Mouse (Mus musculus) neural tube, embryonic 14.5 days (tissue): ENCODE results near the gene Ninj1. TPM values are rescaled to one million over a fixed set of nuclear protein-coding genes. Genes with fewer than 3 reads are reported as not detected.

Source experiments
- ATAC-seq: fragments of 200-750 bp; cut with Nextera tagmentation; 2 replicates; pipeline ENCODE4 v1.8.0; 2017; ENCODE audit warnings: low read depth, mild to moderate bottlenecking, moderate TSS enrichment, moderate library complexity
- H3K27ac ChIP-seq: fragments of 300-500 bp; sonication (generic); 2 replicates; pipeline ENCODE4 v1.5.1; 2014; ENCODE audit warnings: low read depth, mild to moderate bottlenecking, control low read depth, low read length, moderate library complexity, mixed read lengths
- H3K27me3 ChIP-seq: fragments of 300-500 bp; sonication (generic); 2 replicates; pipeline ENCODE4 v1.6.1; 2014; ENCODE audit warnings: low read length; ENCODE audit not compliant: control insufficient read depth, insufficient read depth
- H3K36me3 ChIP-seq: fragments of 300-500 bp; sonication (generic); 2 replicates; pipeline ENCODE4 v1.6.1; 2014; ENCODE audit warnings: low read length, mixed read lengths; ENCODE audit not compliant: control insufficient read depth, insufficient read depth
- H3K4me1 ChIP-seq: fragments of 300-500 bp; sonication (generic); 2 replicates; pipeline ENCODE4 v1.6.1; 2014; ENCODE audit warnings: low read length; ENCODE audit not compliant: control insufficient read depth, insufficient read depth
- H3K4me2 ChIP-seq: fragments of 300-500 bp; sonication (generic); 2 replicates; pipeline ENCODE4 v1.6.1; 2014; ENCODE audit warnings: mild to moderate bottlenecking, low read depth, low read length, control low read depth
- H3K4me3 ChIP-seq: fragments of 300-500 bp; sonication (generic); 2 replicates; pipeline ENCODE4 v1.5.1; 2014; ENCODE audit warnings: low read depth, low read length, control low read depth, mixed read lengths
- H3K9ac ChIP-seq: fragments of 300-500 bp; sonication (generic); replicated peaks from 2 replicates; pipeline ENCODE4 v1.6.1; 2014; ENCODE audit warnings: low read depth, mild to moderate bottlenecking, control low read depth, low read length, mixed read lengths
- H3K9me3 ChIP-seq: fragments of 300-500 bp; sonication (generic); 2 replicates; pipeline ENCODE4 v1.6.1; 2016; ENCODE audit warnings: low read length; ENCODE audit not compliant: control insufficient read depth
- WGBS: fragments of 180-500 bp; shearing (Covaris S2); extraction: QIAGEN DNeasy Blood & Tissue Kit; methylation state at CpG from one replicate; pipeline ENCODE4 v1.1.7; 2014; 5-methylcytosine and 5-hydroxymethylcytosine counted together
- polyA plus RNA-seq: library from polyadenylated mRNA; unstranded; fragments of >200 nt; fragmentation: Nextera tagmentation; extraction: Ambion mirVana; gene quantifications from 2 replicates; pipeline ENCODE4 v1.2.1, GENCODE M21; 2014

Gene Ninj1
- polyA plus RNA-seq, 1 experiment from 2014 or later = 29.0 TPM

DNA sequence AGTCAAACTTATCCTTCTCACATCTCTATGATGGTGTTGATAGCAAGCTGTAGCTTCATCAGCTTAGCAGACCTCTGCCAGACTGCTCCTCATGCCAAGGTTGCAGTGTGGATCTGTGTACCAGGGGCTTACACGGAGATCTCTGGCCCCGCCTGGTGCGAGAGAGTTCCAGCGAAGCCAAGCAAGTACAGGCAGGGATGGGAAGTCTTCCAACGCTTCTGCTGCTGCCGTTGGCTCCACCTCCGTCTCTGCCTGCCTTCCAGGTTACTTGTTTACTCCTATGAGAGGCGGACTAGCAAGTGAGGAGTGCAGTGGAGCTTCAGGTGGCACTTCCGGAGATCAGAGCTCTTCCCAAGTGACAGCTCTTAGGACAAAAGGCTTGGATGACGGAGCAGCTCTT is 37.0 kb downstream of the Ninj1 start:
- Histone ChIP-seq H3K4me2 (no peak overlapping the region), H3K27me3 (no peaks in the 10 kb centered on the region), H3K4me1 (no peaks in the 10 kb centered on the region), H3K9ac (no peak overlapping the region), H3K4me3 (no peak overlapping the region), H3K9me3 (no peaks in the 10 kb centered on the region), H3K36me3 (no peaks in the 10 kb centered on the region), H3K27ac (no peak overlapping the region)
- WGBS = 22% methylated on average over 10 of the region's 10 CpGs
- no peak for ATAC-seq

DNA sequence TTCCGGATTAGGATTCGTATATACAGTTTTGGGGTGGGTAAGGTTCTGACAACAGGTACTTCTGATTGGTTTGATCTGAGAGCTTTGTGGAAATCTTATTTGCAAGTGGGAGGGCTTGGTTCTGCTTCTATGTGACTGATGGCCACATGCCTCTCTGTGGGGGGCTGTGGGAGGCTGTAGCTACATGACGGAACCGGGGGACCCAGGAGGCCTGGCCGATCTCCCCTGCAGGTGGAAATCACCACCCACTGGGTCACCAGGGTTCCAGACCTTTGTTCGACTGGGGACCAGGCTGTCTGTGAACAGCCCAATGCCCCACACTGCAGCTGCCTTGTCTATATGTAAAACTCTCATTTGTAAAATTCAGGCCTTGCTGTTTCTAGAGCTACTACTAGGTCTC is 37.4 kb downstream of the Ninj1 start:
- Histone ChIP-seq H3K4me2 (no peak overlapping the region), H3K9me3 (no peaks in the 10 kb centered on the region), H3K27me3 (no peaks in the 10 kb centered on the region), H3K9ac (no peak overlapping the region), H3K4me1 (no peaks in the 10 kb centered on the region), H3K36me3 (no peaks in the 10 kb centered on the region), H3K4me3 (no peak overlapping the region), H3K27ac (no peak overlapping the region)
- WGBS = 29% methylated on average over 6 of the region's 6 CpGs
- no peak for ATAC-seq

DNA sequence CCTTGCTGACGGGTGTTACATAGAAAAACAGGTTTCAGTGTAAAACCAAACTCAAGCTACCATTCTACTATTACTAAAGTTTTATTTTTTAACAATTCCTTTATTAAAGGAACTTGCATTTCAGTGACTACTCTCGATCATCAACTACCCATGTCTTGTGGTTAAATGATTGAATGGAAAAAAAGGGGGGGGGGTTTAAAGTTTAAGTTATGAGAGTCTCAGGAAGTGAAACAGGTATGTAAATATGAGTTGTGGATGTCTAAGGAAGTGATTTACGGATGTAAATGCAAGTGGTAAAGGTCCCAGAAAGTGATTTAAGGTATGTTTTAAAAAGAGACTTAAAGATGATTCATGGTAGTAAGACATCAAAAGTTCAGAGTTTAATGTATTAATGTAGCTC is 37.9 kb downstream of the Ninj1 start:
- no peaks in the 10 kb centered on the region for H3K4me1 ChIP-seq
- H3K9ac ChIP-seq = no peak overlapping the region
- no peaks in the 10 kb centered on the region for H3K9me3 ChIP-seq
- no peak for ATAC-seq
- H3K4me3 ChIP-seq = no peak overlapping the region
- no peaks in the 10 kb centered on the region for H3K36me3 ChIP-seq
- no peak overlapping the region for H3K4me2 ChIP-seq
- no peaks in the 10 kb centered on the region for H3K27me3 ChIP-seq
- 74% methylated on average over 3 of the region's 3 CpGs for WGBS
- H3K27ac ChIP-seq = no peak overlapping the region

DNA sequence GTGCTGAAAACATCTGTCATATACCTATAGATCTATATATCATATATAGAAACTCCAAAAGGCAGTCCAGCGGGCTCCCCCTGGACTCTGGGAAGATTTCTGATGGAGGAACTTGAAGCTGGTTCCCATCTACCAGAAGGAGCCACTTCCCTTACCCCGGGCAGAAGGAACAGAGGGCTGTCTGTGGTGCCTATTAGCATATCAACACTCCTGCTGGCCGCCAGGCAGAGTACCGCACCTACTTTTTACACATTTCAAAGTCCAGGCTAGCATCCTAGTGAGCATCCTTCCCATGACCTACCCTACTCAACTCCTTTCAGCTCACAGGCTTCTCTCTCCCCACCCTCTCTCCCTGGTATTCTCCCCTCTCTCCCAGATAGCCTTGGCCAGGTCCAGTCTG is 38.3 kb downstream of the Ninj1 start:
- Histone ChIP-seq H3K27me3 (no peaks in the 10 kb centered on the region), H3K4me3 (no peak overlapping the region), H3K27ac (no peak overlapping the region), H3K4me2 (no peak overlapping the region), H3K9ac (no peak overlapping the region), H3K4me1 (no peaks in the 10 kb centered on the region), H3K36me3 (no peaks in the 10 kb centered on the region), H3K9me3 (no peaks in the 10 kb centered on the region)
- ATAC-seq = no peak
- WGBS = 27% methylated on average over 4 of the region's 4 CpGs

DNA sequence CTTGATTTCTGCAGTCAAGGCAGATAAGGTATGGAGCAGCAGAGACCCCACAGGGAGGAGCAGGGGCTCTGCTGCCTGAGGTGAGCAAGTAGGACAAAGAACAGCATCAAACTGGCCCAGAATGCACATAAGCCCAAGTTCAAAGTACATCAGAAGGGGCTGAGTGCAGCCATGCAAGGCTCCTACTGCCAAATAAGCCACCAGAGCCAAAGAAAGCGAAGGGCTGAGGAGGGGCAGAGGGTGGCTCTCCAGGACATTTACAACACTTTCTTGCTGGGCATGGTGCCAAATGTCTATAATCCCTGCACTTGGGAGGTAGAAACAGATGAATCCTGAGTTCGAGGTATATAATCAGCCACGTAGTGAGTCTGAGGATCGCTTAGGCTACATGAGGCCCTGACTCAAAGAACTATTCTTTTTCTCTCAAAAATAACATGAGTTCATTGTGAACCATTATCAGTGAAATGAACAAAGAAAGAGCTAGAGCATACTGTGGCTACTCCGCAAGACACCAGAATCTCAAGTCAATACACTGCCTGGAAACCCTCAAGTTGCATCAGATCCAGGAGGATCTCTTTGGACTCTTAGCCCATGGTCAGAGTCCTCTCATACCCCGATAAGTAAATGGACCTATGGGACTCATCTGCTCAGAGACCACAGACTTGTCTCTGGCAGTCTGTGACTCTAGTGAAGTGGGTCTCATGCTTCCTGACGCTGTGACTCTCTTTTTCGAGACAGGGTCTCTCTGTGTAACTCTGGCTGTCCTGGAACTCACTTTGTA is 46.7 kb downstream of the Ninj1 start:
- no peak for ATAC-seq
- no peak overlapping the region for H3K4me2 ChIP-seq

DNA sequence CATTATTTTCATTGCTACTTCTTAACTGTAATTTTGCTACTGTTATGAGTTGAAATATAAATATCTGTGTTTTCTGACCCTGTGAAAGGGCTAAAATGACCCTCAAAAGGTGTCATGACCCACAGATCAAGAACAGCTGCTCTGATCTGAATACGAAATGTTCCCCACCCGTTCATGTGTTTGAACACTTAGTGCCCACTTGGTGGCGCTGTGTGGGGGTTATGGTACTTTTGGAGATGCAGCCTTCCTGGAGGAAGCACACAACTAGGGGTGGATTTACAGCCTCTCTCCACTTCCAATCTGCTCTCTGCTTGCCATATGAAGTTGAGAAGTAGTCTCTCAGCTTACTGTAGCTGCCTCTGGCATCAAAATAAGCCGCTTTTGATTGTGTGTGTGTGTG is 47.4 kb downstream of the Ninj1 start:
- Histone ChIP-seq H3K9me3 (no peaks in the 10 kb centered on the region), H3K27me3 (no peaks in the 10 kb centered on the region), H3K4me1 (no peaks in the 10 kb centered on the region), H3K27ac (no peak overlapping the region), H3K36me3 (no peaks in the 10 kb centered on the region), H3K4me2 (no peak overlapping the region), H3K4me3 (no peak overlapping the region), H3K9ac (no peak overlapping the region)
- WGBS = 96% methylated on average over 4 of the region's 4 CpGs
- no peak for ATAC-seq

More for the DNA sequence above, 46.7 kb downstream of the Ninj1 start:
- 91% methylated on average over 8 of the region's 8 CpGs for WGBS
- no peaks in the 10 kb centered on the region for H3K27me3 ChIP-seq
- H3K27ac ChIP-seq = no peak overlapping the region
- H3K36me3 ChIP-seq = no peaks in the 10 kb centered on the region
- no peaks in the 10 kb centered on the region for H3K9me3 ChIP-seq
- no peak overlapping the region for H3K4me3 ChIP-seq
- no peaks in the 10 kb centered on the region for H3K4me1 ChIP-seq
- H3K9ac ChIP-seq = no peak overlapping the region

DNA sequence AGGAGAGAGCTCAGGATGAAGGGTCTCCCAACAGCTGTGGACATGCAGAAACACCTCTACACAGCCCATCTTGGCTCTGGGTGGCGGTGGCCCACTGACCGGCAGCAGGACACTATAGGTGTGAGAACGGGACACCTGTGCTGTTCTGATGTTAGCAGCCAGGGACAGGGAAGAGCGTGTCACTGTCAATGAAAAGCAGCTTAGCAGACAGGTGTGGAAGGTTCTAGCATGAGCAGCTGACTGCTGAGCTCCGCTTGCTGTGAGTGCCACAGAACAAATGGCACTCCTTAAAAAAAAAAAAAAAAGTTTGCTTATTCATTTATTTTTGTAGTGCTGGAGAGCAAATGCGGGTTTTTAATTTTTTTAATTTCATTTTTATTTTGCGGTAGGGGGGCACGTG is 50.3 kb downstream of the Ninj1 start:
- Histone ChIP-seq H3K4me2 (no peak overlapping the region), H3K27ac (no peak overlapping the region), H3K4me3 (no peak overlapping the region), H3K36me3 (no peaks in the 10 kb centered on the region), H3K9ac (no peak overlapping the region), H3K4me1 (no peaks in the 10 kb centered on the region), H3K27me3 (no peaks in the 10 kb centered on the region), H3K9me3 (no peaks in the 10 kb centered on the region)
- WGBS = 95% methylated on average over 8 of the region's 8 CpGs
- ATAC-seq = no peak

DNA sequence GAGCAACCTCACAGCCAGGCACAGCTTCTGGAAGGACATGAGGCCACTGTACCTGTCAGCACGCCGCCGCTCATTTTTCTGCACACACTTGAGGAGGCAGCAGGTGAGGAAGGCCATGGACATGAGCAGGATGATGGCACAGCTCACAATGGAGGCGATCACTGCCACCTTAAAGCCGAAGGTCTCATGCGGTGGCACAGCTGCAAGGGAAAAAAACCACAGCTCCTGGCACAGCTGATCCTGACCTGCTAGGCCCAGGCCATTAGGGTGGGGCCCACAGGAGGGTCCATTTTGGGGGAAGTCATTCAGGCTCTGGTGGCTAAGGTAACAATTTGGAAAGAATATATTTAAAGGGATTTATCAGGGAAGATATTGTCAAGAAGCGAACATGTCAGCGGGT is 51.5 kb downstream of the Ninj1 start:
- Histone ChIP-seq H3K27ac (no peak overlapping the region), H3K36me3 (no peaks in the 10 kb centered on the region), H3K9me3 (no peaks in the 10 kb centered on the region), H3K4me2 (no peak overlapping the region), H3K9ac (no peak overlapping the region), H3K4me1 (no peaks in the 10 kb centered on the region), H3K27me3 (no peaks in the 10 kb centered on the region), H3K4me3 (no peak overlapping the region)
- ATAC-seq = no peak
- 94% methylated on average over 8 of the region's 8 CpGs for WGBS

DNA sequence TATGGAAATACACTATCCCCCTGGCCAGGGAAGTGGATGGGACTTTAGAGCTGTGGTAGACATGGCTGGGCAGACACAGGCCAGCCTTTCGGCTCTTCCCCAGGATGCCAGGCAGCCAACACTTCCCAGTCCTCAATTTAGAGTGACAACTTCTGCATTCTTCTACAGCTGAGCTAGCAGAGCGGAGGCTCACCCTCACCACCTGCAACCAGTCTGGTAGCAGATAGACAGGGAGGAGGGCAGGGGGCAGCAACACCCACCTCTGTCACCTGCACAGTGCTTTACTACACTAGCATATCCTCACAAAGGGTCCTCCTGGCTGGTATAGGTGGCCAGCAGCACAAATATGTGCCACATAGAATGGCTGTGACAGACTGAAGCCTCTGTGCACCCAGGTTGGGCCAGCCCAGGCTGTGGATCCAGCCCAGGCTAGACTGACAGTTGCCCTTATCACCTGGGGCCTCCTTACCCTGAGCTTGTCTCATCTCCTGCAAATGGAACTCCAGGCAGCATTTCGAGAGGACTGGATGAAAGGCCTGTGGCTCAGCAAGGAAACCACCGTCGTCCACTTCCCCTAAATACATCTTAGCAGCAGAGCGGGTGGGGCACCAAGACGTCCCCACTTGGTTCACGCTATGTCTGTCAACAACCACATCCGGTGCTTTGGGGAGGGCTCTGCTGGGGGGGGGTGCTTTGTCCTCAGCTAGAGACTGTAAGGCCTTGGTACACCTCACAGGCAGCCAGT is 55.2 kb downstream of the Ninj1 start:
- no peak for ATAC-seq
- Histone ChIP-seq H3K4me2 (no peak overlapping the region), H3K27me3 (peaks cover 7% of the 10 kb centered on the region), H3K4me1 (no peaks in the 10 kb centered on the region), H3K9me3 (no peaks in the 10 kb centered on the region), H3K27ac (no peak overlapping the region), H3K36me3 (no peaks in the 10 kb centered on the region), H3K4me3 (no peak overlapping the region), H3K9ac (no peak overlapping the region)
- 80% methylated on average over 9 of the region's 9 CpGs for WGBS
